Mouse (Mus musculus): ENCODE results near the gene Notch1. TPM values are rescaled to one million over a fixed set of nuclear protein-coding genes. Genes with fewer than 3 reads are reported as not detected.

Gene Notch1
- polyA plus RNA-seq, 1 experiment from 2014 or later = 12.1 TPM

DNA sequence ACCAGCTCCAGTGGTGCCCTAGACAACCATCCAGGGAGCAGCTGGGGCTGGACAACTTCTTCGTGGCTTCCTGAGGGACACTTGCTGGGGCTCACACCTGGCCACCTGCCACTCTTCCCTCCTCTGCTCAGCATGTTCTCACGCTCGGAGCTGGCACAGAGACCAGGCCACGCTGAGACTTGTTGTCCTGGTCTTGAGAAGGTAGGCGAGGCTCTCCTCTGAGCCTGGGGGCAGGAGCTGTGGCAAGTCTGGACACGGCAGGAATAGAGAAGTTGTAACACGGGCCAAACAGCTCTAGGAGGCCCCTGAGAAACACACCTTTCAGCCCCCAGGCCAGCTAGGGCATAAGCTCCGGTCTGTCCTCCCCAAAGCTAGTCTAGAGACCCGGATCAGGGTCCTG lies 37.4 kb upstream of the Notch1 start:
- ATAC-seq (replicated peaks; ENCODE audit: low FRiP score, low read depth) (no peak), DNase-seq (ENCODE audit: low spot score) (no peak)
- no peaks in the 10 kb centered on the region for H3K9me3 ChIP-seq (replicated peaks; ENCODE audit: low read length)
- TF ChIP-seq CTCF (IDR thresholded peaks at IDR 0.05; ENCODE audit: low read depth) = no peak
- peaks cover 8% of the 10 kb centered on the region for H3K4me1 ChIP-seq (replicated peaks; ENCODE audit: insufficient read depth, low read length)
- no peak overlapping the region for H3K4me3 ChIP-seq (replicated peaks; ENCODE audit: low read depth, low read length)
- H3K9ac ChIP-seq (ENCODE audit: low read depth, low read length) = no peak overlapping the region
- no peak overlapping the region for H3K27ac ChIP-seq
- H3K36me3 ChIP-seq (ENCODE audit: insufficient read depth, low read length) = no peaks in the 10 kb centered on the region
- no peak overlapping the region for H3K4me2 ChIP-seq (ENCODE audit: low read length)
- 66% methylated on average over 9 of the region's 9 CpGs for WGBS
- no peaks in the 10 kb centered on the region for H3K27me3 ChIP-seq (ENCODE audit: insufficient read depth, low read length)

DNA sequence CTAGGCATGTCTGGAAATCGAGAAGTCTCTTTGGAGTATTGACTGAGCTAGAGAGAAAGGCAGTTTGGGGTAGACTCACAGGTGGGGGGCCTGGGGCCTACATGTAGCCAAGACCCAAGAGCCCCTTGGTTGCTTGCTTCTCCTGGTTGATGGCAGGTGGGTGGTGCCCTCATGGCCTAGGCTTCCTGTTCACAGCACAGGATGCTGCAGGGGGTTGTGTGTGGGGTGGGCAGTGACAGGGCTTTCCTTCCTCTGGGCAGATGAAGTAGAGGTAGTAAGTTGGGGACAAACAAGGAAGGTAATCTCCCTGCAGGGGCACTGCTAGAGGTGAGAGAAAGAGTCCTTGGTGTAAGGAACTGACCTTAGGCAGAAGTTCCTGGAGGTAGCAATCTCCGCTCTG lies 35.6 kb upstream of the Notch1 start:
- no peak overlapping the region for H3K9ac ChIP-seq (ENCODE audit: low read depth, low read length)
- H3K9me3 ChIP-seq (replicated peaks; ENCODE audit: low read length) = no peaks in the 10 kb centered on the region
- ATAC-seq (replicated peaks; ENCODE audit: low FRiP score, low read depth) (no peak), DNase-seq (ENCODE audit: low spot score) (no peak)
- H3K4me3 ChIP-seq (replicated peaks; ENCODE audit: low read depth, low read length) = no peak overlapping the region
- no peak for TF ChIP-seq CTCF (IDR thresholded peaks at IDR 0.05; ENCODE audit: low read depth)
- H3K4me1 ChIP-seq (replicated peaks; ENCODE audit: insufficient read depth, low read length) = peaks cover 16% of the 10 kb centered on the region
- H3K27ac ChIP-seq = no peak overlapping the region
- no peaks in the 10 kb centered on the region for H3K36me3 ChIP-seq (ENCODE audit: insufficient read depth, low read length)
- H3K4me2 ChIP-seq (ENCODE audit: low read length) = no peak overlapping the region
- no peaks in the 10 kb centered on the region for H3K27me3 ChIP-seq (ENCODE audit: insufficient read depth, low read length)
- WGBS = 93% methylated on average over 2 of the region's 2 CpGs

DNA sequence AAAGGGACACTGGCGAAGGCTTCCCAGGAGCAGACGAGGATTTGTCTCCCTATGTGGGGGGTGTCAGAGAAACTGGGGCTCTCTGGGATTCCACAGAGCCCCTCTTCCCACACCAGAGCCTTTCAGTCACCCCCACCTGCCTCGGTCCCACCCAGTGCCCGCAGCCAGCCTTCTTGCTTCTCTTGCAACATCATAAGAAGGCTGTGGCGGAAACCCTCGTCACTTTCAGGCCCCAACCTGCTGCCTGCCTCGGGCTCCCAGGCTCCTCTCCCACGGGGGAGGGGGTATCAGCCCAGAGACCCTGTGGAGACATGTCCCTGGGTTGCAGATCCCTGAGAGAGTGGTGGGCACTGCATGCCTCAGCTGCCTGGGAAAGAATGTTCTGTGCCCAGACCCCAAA lies 35.0 kb upstream of the Notch1 start:
- Histone ChIP-seq H3K36me3 (ENCODE audit: insufficient read depth, low read length) (no peaks in the 10 kb centered on the region), H3K9me3 (replicated peaks; ENCODE audit: low read length) (no peaks in the 10 kb centered on the region), H3K4me1 (replicated peaks; ENCODE audit: insufficient read depth, low read length) (peaks cover 17% of the 10 kb centered on the region), H3K27me3 (ENCODE audit: insufficient read depth, low read length) (no peaks in the 10 kb centered on the region), H3K9ac (ENCODE audit: low read depth, low read length) (no peak overlapping the region), H3K27ac (no peak overlapping the region), H3K4me2 (ENCODE audit: low read length) (no peak overlapping the region), H3K4me3 (replicated peaks; ENCODE audit: low read depth, low read length) (no peak overlapping the region)
- TF ChIP-seq CTCF (IDR thresholded peaks at IDR 0.05; ENCODE audit: low read depth) = no peak
- DNase-seq (ENCODE audit: low spot score) (no peak), ATAC-seq (replicated peaks; ENCODE audit: low FRiP score, low read depth) (no peak)
- WGBS = 78% methylated on average over 8 of the region's 8 CpGs

DNA sequence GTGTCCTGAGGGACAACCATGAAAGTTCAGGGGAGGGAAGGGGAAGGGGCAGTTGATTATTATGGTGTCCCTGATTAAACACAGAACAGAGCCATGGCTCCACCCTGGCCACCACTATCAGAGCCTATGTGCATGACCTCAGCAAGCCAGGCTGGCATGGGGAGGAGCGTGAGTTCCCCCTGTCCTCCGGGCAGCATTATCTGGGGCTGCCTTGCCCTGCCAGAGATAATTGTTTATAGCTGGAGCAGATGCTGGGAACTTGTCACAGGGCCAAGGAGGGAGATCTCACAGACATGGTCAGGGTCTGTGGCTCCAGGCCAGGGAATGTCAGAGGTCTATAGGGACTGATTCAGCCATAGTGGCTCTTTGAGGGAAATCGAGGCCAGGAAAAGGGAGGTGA lies 34.3 kb upstream of the Notch1 start:
- Histone ChIP-seq H3K4me2 (ENCODE audit: low read length) (no peak overlapping the region), H3K9me3 (replicated peaks; ENCODE audit: low read length) (no peaks in the 10 kb centered on the region), H3K27ac (no peak overlapping the region), H3K4me1 (replicated peaks; ENCODE audit: insufficient read depth, low read length) (peaks cover 17% of the 10 kb centered on the region), H3K36me3 (ENCODE audit: insufficient read depth, low read length) (no peaks in the 10 kb centered on the region), H3K27me3 (ENCODE audit: insufficient read depth, low read length) (no peaks in the 10 kb centered on the region), H3K4me3 (replicated peaks; ENCODE audit: low read depth, low read length) (no peak overlapping the region), H3K9ac (ENCODE audit: low read depth, low read length) (no peak overlapping the region)
- 80% methylated on average over 3 of the region's 3 CpGs for WGBS
- DNase-seq (ENCODE audit: low spot score) (no peak), ATAC-seq (replicated peaks; ENCODE audit: low FRiP score, low read depth) (no peak)
- no peak for TF ChIP-seq CTCF (IDR thresholded peaks at IDR 0.05; ENCODE audit: low read depth)

DNA sequence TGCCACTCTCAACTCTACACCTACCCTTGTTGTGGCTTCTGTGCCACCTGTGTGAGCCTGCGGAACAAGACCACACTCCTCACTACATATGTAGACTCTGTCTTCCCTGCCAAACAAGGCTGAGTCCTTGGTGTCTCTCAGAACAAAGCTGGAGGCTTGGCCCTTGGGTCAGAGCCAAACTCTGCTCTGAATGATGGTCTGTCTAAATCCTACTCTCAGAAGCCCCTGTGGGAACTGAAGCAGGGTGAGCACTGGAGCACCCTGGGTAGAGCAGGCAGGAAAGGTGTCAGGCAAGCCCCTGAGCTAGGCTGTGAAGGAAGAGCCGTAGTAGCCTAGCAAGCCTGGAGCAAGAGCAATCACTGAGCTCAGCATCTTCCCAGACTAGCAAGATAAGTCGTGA lies 33.7 kb upstream of the Notch1 start:
- WGBS = 64% methylated on average over 3 of the region's 3 CpGs

DNA sequence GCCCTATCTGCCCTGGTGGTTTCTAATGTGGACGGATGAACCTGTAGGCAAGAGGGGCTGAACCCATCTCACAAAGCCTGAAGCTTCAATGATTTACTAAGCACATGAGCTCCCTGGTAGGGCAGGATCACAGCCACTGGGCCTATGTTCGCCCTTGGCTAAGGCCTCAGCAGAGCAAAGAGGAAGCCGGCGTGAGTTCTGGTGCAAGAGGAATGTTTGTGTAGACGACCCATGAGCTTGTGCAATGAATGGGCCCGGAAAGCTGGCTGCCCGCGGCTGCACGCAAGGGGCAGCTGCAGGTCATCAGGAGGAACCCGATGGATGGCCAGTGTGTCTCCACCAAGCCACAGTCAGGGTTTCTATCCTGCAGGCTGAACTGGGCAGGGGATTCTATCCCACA lies 33.3 kb upstream of the Notch1 start:
- Histone ChIP-seq H3K27ac (0 out of 2 replicates have a peak overlapping the region, but pooled peaks have one; percentile 8), H3K4me3 (replicated peaks; ENCODE audit: low read depth, low read length) (no peak overlapping the region), H3K27me3 (ENCODE audit: insufficient read depth, low read length) (no peaks in the 10 kb centered on the region), H3K9ac (ENCODE audit: low read depth, low read length) (peak overlapping the region; percentile 1; the same call in 1 of the 2 replicates), H3K4me2 (ENCODE audit: low read length) (no peak overlapping the region), H3K36me3 (ENCODE audit: insufficient read depth, low read length) (no peaks in the 10 kb centered on the region), H3K9me3 (replicated peaks; ENCODE audit: low read length) (no peaks in the 10 kb centered on the region), H3K4me1 (replicated peaks; ENCODE audit: insufficient read depth, low read length) (peaks cover 20% of the 10 kb centered on the region)
- TF ChIP-seq CTCF (IDR thresholded peaks at IDR 0.05; ENCODE audit: low read depth) = no peak
- WGBS = 39% methylated on average over 10 of the region's 10 CpGs
- ATAC-seq (replicated peaks; ENCODE audit: low FRiP score, low read depth) (no peak; the same call in 1 of the 2 replicates), DNase-seq (ENCODE audit: low spot score) (no peak)

More for the DNA sequence above, 33.7 kb upstream of the Notch1 start:
- H3K27me3 ChIP-seq (ENCODE audit: insufficient read depth, low read length) = no peaks in the 10 kb centered on the region
- peaks cover 17% of the 10 kb centered on the region for H3K4me1 ChIP-seq (replicated peaks; ENCODE audit: insufficient read depth, low read length)
- no peak for DNase-seq (ENCODE audit: low spot score)
- 0 out of 2 replicates have a peak overlapping the region, but pooled peaks have one; percentile 8 for H3K27ac ChIP-seq
- H3K9ac ChIP-seq (ENCODE audit: low read depth, low read length) = peak overlapping the region; percentile 1; the same call in 1 of the 2 replicates
- no peaks in the 10 kb centered on the region for H3K36me3 ChIP-seq (ENCODE audit: insufficient read depth, low read length)
- no peaks in the 10 kb centered on the region for H3K9me3 ChIP-seq (replicated peaks; ENCODE audit: low read length)
- H3K4me3 ChIP-seq (replicated peaks; ENCODE audit: low read depth, low read length) = no peak overlapping the region
- no peak for ATAC-seq (replicated peaks; ENCODE audit: low FRiP score, low read depth)
- TF ChIP-seq CTCF (IDR thresholded peaks at IDR 0.05; ENCODE audit: low read depth) = no peak
- H3K4me2 ChIP-seq (ENCODE audit: low read length) = no peak overlapping the region

DNA sequence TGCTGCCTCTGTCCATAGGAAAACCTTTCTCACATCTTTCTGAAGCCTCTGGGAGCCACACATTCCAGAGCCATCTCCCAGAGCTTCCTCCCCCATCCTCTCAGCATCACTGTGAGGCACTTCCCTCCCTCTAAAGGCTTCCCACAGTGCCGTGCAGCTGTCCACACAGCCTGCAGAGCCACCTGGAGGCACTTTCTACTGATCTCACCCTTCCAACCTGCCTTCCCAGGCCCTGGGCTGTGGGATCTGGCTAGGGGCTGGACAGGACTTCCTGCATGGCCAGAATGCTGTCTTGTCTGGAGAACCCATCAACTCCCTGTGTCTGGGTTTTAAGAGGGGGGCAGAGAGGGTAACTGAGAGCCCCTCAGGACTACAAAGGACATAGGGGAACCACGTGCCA lies 31.0 kb upstream of the Notch1 start:
- Histone ChIP-seq H3K9ac (ENCODE audit: low read depth, low read length) (0 out of 2 replicates have a peak overlapping the region, but pooled peaks have one; percentile 9), H3K4me2 (ENCODE audit: low read length) (no peak overlapping the region), H3K36me3 (ENCODE audit: insufficient read depth, low read length) (no peaks in the 10 kb centered on the region), H3K4me3 (replicated peaks; ENCODE audit: low read depth, low read length) (no peak overlapping the region), H3K27me3 (ENCODE audit: insufficient read depth, low read length) (no peaks in the 10 kb centered on the region), H3K27ac (no peak overlapping the region), H3K9me3 (replicated peaks; ENCODE audit: low read length) (no peaks in the 10 kb centered on the region), H3K4me1 (replicated peaks; ENCODE audit: insufficient read depth, low read length) (peaks cover 38% of the 10 kb centered on the region)
- ATAC-seq (replicated peaks; ENCODE audit: low FRiP score, low read depth) (peak; percentile 64), DNase-seq (ENCODE audit: low spot score) (peak; percentile 81)
- peak; percentile 70 for TF ChIP-seq CTCF (IDR thresholded peaks at IDR 0.05; ENCODE audit: low read depth)
- WGBS = 32% methylated on average over 2 of the region's 2 CpGs
